Mouse (Mus musculus): ENCODE data around the gene Thy1.

DNA sequence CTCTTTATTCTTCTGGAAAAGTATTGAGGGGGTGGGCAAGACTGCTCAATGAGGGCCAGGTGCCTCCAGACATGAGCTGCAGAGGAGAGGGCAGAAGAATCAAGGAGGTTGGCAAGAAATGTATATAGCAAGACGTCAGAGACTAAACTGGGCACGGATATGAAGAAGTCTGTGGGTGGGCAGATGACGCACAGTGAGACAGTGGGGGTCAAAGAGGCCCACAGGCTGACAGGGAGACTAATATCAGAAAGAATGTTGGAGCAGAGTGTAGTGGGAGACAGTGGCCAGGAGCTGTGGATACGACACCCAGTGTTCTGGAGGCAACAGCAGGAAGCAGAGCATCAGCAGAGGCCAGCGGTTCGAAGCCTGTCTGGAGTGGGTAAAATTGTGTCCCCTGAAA is 15.4 kb downstream of the Thy1 start:
- TF ChIP-seq CHD2 (IDR thresholded peaks at IDR 0.05; ENCODE audit: low read depth, low read length) (no peak), HCFC1 (IDR thresholded peaks at IDR 0.05; ENCODE audit: borderline replicate concordance, insufficient read depth, low read length) (no peak), ZNF384 (IDR thresholded peaks at IDR 0.05; ENCODE audit: low read depth, low read length) (no peak), MAFK (IDR thresholded peaks at IDR 0.05; ENCODE audit: insufficient read depth, low read depth, low read length) (no peak), ZC3H11A (IDR thresholded peaks at IDR 0.05; ENCODE audit: borderline replicate concordance, low read depth, low read length) (no peak)

All from ES-E14 (cell line).